Mouse (Mus musculus): ENCODE measurements around the gene Cfap99. TPM values are rescaled to one million over a fixed set of nuclear protein-coding genes. Genes with fewer than 3 reads are reported as not detected.

Cfap99 gene
- polyA plus RNA-seq, 1 experiment, result 0.04 TPM

GRCm38 (mm10) chr5:34252307-34252966 is 36.0 kb upstream of the Cfap99 start:
- no peak overlapping the region for H3K4me3 ChIP-seq (ENCODE audit: extremely low read depth, insufficient read depth, insufficient read length)
- DNase-seq (ENCODE audit: low read depth in 1 of 2, low spot score in 2 of 2), result no peak
- no peaks in the 10 kb centered on the region; the same call in 1 of the 2 replicates for H3K4me1 ChIP-seq (ENCODE audit: control insufficient read depth, insufficient read depth, insufficient read length)
- 47% methylated on average over 4 of the region's 4 CpGs for WGBS
- no peak overlapping the region for H3K27ac ChIP-seq (ENCODE audit: insufficient read depth, low read length)
- H3K27me3 ChIP-seq (ENCODE audit: control insufficient read depth, insufficient read depth, low read length), result no peaks in the 10 kb centered on the region
- TF ChIP-seq POLR2A (IDR thresholded peaks at IDR 0.05; ENCODE audit: low read depth, low read length), result no peak
- no peak for TF ChIP-seq CTCF (IDR thresholded peaks at IDR 0.05; ENCODE audit: extremely low read depth, insufficient read depth, insufficient read length, insufficient replicate concordance)
- no peaks in the 10 kb centered on the region for H3K36me3 ChIP-seq (ENCODE audit: control insufficient read depth, insufficient read depth, low read length)

GRCm38 (mm10) chr5:34252967-34253519 is 35.4 kb upstream of the Cfap99 start:
- H3K4me1 ChIP-seq (ENCODE audit: control insufficient read depth, insufficient read depth, insufficient read length), result no peaks in the 10 kb centered on the region; the same call in 1 of the 2 replicates
- WGBS, result 78% methylated on average over 4 of the region's 4 CpGs
- H3K27ac ChIP-seq (ENCODE audit: insufficient read depth, low read length), result no peak overlapping the region
- H3K36me3 ChIP-seq (ENCODE audit: control insufficient read depth, insufficient read depth, low read length), result no peaks in the 10 kb centered on the region
- H3K27me3 ChIP-seq (ENCODE audit: control insufficient read depth, insufficient read depth, low read length), result no peaks in the 10 kb centered on the region
- H3K4me3 ChIP-seq (ENCODE audit: extremely low read depth, insufficient read depth, insufficient read length), result no peak overlapping the region
- no peak for DNase-seq (ENCODE audit: low read depth in 1 of 2, low spot score in 2 of 2)
- no peak for TF ChIP-seq CTCF (IDR thresholded peaks at IDR 0.05; ENCODE audit: extremely low read depth, insufficient read depth, insufficient read length, insufficient replicate concordance)
- no peak for TF ChIP-seq POLR2A (IDR thresholded peaks at IDR 0.05; ENCODE audit: low read depth, low read length)

- Histone ChIP-seq H3K27ac (ENCODE audit: insufficient read depth, low read length) (no peak overlapping the region), H3K4me3 (ENCODE audit: extremely low read depth, insufficient read depth, insufficient read length) (no peak overlapping the region), H3K36me3 (ENCODE audit: control insufficient read depth, insufficient read depth, low read length) (no peaks in the 10 kb centered on the region), H3K27me3 (ENCODE audit: control insufficient read depth, insufficient read depth, low read length) (no peaks in the 10 kb centered on the region), H3K4me1 (ENCODE audit: control insufficient read depth, insufficient read depth, insufficient read length) (no peaks in the 10 kb centered on the region)
- WGBS, result 44% methylated on average over 8 of the region's 8 CpGs
- no peak for DNase-seq (ENCODE audit: low read depth in 1 of 2, low spot score in 2 of 2)
- TF ChIP-seq CTCF (IDR thresholded peaks at IDR 0.05; ENCODE audit: extremely low read depth, insufficient read depth, insufficient read length, insufficient replicate concordance) (no peak), POLR2A (IDR thresholded peaks at IDR 0.05; ENCODE audit: low read depth, low read length) (no peak)
Observed at GRCm38 (mm10) chr5:34254309-34254708, 34.1 kb upstream of the Cfap99 start.

- Histone ChIP-seq H3K4me3 (ENCODE audit: extremely low read depth, insufficient read depth, insufficient read length) (no peak overlapping the region), H3K27me3 (ENCODE audit: control insufficient read depth, insufficient read depth, low read length) (no peaks in the 10 kb centered on the region), H3K36me3 (ENCODE audit: control insufficient read depth, insufficient read depth, low read length) (no peaks in the 10 kb centered on the region), H3K27ac (ENCODE audit: insufficient read depth, low read length) (no peak overlapping the region), H3K4me1 (ENCODE audit: control insufficient read depth, insufficient read depth, insufficient read length) (no peaks in the 10 kb centered on the region)
- no peak for DNase-seq (ENCODE audit: low read depth in 1 of 2, low spot score in 2 of 2)
- TF ChIP-seq POLR2A (IDR thresholded peaks at IDR 0.05; ENCODE audit: low read depth, low read length) (no peak), CTCF (IDR thresholded peaks at IDR 0.05; ENCODE audit: extremely low read depth, insufficient read depth, insufficient read length, insufficient replicate concordance) (no peak; the same call in 1 of the 2 replicates)
- 86% methylated on average over 3 of the region's 3 CpGs for WGBS
Observed at GRCm38 (mm10) chr5:34255189-34255588, 33.2 kb upstream of the Cfap99 start.

DNA sequence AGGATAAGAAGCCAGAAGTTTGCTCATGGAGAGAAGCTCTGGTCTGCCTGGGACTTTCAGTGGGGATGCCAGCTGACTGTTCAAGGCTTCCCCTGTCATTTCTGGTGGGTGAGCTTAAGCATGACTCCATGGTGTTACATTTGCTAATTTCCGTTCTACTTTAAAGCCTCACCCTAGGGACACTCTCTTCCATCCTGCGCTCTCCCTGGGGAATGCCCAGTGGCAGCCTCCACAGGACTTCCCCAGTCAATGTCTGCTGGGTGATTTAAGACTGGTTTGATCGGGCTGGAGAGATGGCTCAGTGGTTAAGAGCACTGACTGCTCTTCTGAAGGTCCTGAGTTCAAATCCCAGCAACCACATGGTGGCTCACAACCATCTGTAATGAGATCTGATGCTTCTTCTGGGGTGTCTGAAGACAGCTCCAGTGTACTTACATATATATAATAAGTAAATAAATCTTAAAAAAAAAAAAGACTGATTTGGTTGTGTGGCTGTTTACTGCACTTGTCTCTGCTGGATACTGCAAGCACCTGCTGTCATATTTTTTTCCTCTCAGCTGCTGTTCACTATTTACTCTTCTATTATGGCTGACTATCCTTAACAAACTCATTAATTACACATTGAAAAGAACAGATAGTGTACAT is 29.1 kb upstream of the Cfap99 start:
- no peaks in the 10 kb centered on the region for H3K36me3 ChIP-seq (ENCODE audit: control insufficient read depth, insufficient read depth, low read length)
- H3K27me3 ChIP-seq (ENCODE audit: control insufficient read depth, insufficient read depth, low read length), result no peaks in the 10 kb centered on the region
- TF ChIP-seq CTCF (IDR thresholded peaks at IDR 0.05; ENCODE audit: extremely low read depth, insufficient read depth, insufficient read length, insufficient replicate concordance) (no peak), POLR2A (IDR thresholded peaks at IDR 0.05; ENCODE audit: low read depth, low read length) (no peak)
- no peaks in the 10 kb centered on the region for H3K4me1 ChIP-seq (ENCODE audit: control insufficient read depth, insufficient read depth, insufficient read length)
- peak in 1 of 2 experiments; percentile 12 for DNase-seq (ENCODE audit: low read depth in 1 of 2, low spot score in 2 of 2)
- no peak overlapping the region for H3K27ac ChIP-seq (ENCODE audit: insufficient read depth, low read length)
- no peak overlapping the region for H3K4me3 ChIP-seq (ENCODE audit: extremely low read depth, insufficient read depth, insufficient read length)
- WGBS, result 43% methylated on average over 3 of the region's 3 CpGs

DNA sequence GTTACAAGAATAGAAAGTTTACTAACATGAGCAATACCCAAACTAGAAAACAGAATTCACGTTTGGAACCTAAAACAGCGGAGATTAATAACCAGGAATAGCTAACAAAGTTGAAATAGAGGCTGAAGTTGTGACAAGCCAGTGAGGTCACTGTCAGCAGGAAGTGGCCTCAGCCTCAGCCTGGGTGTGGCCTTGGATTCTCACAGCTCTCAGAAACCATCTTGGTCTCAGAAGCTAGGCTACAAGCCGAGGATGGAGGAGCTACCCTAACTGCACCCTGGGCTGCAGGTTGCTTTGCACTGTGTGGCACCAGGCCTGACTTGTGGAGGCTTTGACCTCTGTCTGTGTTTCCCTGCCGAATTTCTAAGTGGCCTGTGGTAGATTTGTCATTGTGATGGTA is 22.3 kb upstream of the Cfap99 start:
- no peak overlapping the region for H3K4me3 ChIP-seq (ENCODE audit: extremely low read depth, insufficient read depth, insufficient read length)
- TF ChIP-seq POLR2A (IDR thresholded peaks at IDR 0.05; ENCODE audit: low read depth, low read length) (no peak), CTCF (IDR thresholded peaks at IDR 0.05; ENCODE audit: extremely low read depth, insufficient read depth, insufficient read length, insufficient replicate concordance) (no peak)
- no peak for DNase-seq (ENCODE audit: low read depth in 1 of 2, low spot score in 2 of 2)
- no peaks in the 10 kb centered on the region for H3K36me3 ChIP-seq (ENCODE audit: control insufficient read depth, insufficient read depth, low read length)
- no peaks in the 10 kb centered on the region for H3K27me3 ChIP-seq (ENCODE audit: control insufficient read depth, insufficient read depth, low read length)
- 0 out of 2 replicates have a peak, but pooled peaks cover 2% of the 10 kb centered on the region for H3K4me1 ChIP-seq (ENCODE audit: control insufficient read depth, insufficient read depth, insufficient read length)
- WGBS, result 62% methylated on average over 4 of the region's 4 CpGs
- no peak overlapping the region for H3K27ac ChIP-seq (ENCODE audit: insufficient read depth, low read length)
